Mouse (Mus musculus) T-helper 17 cell (primary cell): Measurements from ENCODE around the gene Cdiptos.

ENCODE experiments used
- in situ Hi-C, 2 experiments: fragments of 300-600 bp; cut with MboI, MseI; formaldehyde crosslinking; loops; 1 replicate in 1 of 2; 2 replicates in 1 of 2; pipeline ENCODE4 v1.15.1; 2025; ENCODE audit warnings: high pct_unique_total_duplicates in 2 of 2

Gene Cdiptos

GRCm38 (mm10) chr7:126975950-126976866 lies at the start of gene Cdiptos:
TSS of gene Cdiptos (minus strand) at chr7:126976098.
- in situ Hi-C loops = no loop called here

DNA sequence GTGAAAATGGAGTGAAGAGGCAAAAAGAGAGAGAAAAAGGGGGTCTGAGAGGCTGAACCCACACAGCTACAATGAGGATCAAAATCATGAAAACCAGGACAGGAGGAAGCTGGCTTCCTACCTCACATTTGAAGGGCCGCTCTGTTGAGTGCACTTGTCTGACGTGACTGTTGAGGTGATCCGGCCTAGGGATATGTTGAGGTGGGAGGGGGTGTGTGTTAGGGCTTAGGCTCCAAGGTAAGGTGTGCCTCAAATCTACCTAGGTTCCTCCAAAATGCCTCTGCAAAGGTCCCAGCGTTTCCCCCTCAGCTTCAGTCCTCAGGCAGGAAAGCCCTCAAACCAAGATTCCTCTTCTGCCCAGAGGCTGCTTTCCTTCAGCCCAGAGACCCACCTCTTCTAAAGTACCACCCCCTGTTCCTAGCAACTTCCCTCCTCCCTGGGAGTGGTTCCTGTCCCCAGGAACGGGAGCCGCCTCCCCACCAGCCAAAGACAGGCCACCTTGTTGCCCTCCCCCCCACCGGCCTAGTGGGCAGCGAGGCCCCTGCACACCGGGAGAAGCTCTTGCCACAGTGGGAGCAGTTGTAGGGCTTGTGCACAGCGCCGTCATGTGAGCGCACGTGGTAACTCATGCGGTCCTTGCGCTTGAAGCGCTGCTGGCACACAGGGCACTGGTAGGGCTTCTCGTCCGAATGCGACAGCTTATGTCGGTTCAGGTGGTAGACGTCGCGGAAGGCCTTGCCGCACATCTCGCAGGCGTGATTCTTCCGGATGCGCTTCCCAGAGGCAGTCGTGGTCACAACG lies 49.1 kb upstream of the Cdiptos start:
- in situ Hi-C loops = loop anchor here (5.0 to 10.0 kb wide), 3 partner anchors 67 to 1420 kb away; partner anchors contain the start of genes AI467606 (in 1 of the 2), Cd2bp2 (in 1 of the 2) and Il21r (in 1 of the 2)

- in situ Hi-C loops = loop anchor here (5.0 to 10.0 kb wide), 3 partner anchors 68 to 1419 kb away; partner anchors contain the start of genes AI467606 (in 1 of the 2), Cd2bp2 (in 1 of the 2) and Il21r (in 1 of the 2)
Observed at GRCm38 (mm10) chr7:127023896-127024690, 48.2 kb upstream of the Cdiptos start.

DNA sequence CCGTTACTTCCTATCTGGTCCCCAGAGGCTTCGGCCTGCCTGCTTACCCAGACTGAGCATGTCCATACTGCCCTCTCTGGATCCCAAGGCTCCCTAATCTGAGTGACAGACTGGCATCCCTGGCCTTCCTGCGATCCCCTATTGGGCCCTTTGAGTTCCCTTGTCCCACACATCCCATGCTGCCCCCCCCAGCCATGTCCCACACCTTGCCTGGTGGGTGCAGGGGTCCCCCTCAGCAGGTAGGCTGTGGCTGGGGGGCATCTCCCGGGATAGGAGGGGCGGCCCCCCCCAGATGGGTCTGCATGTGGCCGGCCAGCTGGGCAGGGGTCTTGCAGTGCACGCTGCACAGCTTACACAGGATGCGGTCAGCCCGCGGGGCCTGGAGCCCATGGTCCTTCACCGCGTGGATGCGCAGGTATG lies 47.4 kb upstream of the Cdiptos start:
- in situ Hi-C loops = loop anchor here (5.0 to 10.0 kb wide), 3 partner anchors 69 to 1418 kb away; partner anchors contain the start of genes AI467606 (in 1 of the 2), Cd2bp2 (in 1 of the 2) and Il21r (in 1 of the 2)

DNA sequence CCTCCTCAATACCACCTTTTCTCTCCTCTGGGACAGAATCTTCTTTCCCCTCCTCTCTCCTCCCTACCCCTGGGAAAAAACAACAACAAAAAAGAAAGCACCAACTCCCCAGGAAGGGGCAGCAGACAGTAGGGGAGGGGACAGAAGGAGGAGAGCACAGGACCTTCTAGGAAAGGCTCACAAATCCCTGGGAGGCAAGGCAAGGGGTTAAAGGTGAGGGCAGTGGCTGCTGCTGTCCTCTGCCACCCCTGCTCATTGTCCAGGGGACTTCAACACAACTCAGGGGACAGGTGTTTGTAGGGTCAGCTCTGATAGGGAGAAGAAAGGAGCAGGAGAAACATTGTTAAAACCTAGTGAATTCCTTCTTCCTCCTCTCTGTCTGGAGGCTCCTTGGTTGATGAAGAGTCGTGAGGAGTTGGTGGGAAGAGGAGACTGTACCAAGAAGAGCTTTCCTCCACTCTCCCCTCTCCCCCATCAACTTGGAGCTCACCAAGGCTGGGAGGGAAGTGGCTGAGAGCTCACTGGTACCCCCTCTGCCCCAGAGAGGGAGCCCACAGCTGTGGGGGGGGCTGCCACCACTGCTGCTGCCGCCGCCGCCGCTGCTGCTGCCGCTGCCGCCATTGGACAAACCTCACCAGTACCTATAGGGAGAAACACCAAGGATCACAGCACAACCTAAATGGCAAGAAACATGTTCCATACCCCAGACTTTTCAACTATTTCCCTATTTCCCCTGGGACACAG lies 46.8 kb upstream of the Cdiptos start:
- in situ Hi-C loops = loop anchor here (5.0 to 10.0 kb wide), 3 partner anchors 70 to 1418 kb away; partner anchors contain the start of genes AI467606 (in 1 of the 2), Cd2bp2 (in 1 of the 2) and Il21r (in 1 of the 2)

- in situ Hi-C loops = loop anchor here (5.0 to 10.0 kb wide), 3 partner anchors 70 to 1417 kb away; partner anchors contain the start of genes AI467606 (in 1 of the 2), Cd2bp2 (in 1 of the 2) and Il21r (in 1 of the 2)
Observed at GRCm38 (mm10) chr7:127021563-127022527, 45.9 kb upstream of the Cdiptos start.

DNA sequence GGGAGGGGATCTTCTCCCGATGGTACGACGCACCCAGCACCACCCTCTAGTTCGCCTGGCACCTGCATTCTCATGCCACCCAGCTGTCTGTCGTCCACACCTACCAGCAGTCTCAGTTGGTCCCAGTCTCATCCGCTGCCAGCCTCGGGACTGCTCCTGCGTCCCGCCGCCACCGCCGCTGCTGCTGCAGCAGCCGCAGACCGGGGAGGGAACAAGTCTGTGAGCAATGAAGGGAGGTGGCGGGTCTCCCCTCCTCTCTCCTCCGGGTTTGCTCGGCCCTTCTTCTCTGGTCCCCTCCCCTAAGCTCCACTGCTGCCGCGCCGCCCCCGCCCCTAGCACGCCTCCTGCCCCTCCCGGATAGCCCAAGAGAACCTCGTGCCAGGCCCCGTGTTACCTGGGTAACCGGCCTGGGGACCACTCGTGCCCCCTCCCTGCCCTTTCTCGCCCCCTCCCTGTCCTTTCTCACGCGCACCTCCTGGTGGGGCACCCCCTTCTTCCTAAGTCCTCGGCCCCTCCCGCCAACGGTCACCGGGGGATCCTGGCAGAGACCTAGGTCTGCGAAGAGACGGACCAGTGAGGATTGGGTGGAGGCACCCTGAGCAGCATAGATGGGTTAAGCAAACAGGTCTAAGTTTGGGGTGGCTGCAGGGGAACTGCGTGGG lies 45.1 kb upstream of the Cdiptos start, which contains the start of the genes Gm42742 and Prrt2:
TSS of gene Gm42742 (minus strand) at position 197 of the 662 bp plus-strand sequence.
TSS of gene Prrt2 (minus strand) at position 311 of the 662 bp plus-strand sequence.
- in situ Hi-C loops = loop anchor here (5.0 to 10.0 kb wide), 3 partner anchors 71 to 1416 kb away; partner anchors contain the start of genes AI467606 (in 1 of the 2), Cd2bp2 (in 1 of the 2) and Il21r (in 1 of the 2)

- in situ Hi-C loops = loop anchor here (5.0 to 10.0 kb wide), 3 partner anchors 72 to 1416 kb away; partner anchors contain the start of genes AI467606 (in 1 of the 2), Cd2bp2 (in 1 of the 2) and Il21r (in 1 of the 2)
Observed at GRCm38 (mm10) chr7:127020491-127020890, 44.6 kb upstream of the Cdiptos start.

- in situ Hi-C loops = loop anchor here (5.0 to 10.0 kb wide), 3 partner anchors 72 to 1415 kb away; partner anchors contain the start of genes AI467606 (in 1 of the 2), Cd2bp2 (in 1 of the 2) and Il21r (in 1 of the 2)
Observed at GRCm38 (mm10) chr7:127020031-127020430, 44.1 kb upstream of the Cdiptos start.

- in situ Hi-C loops = no loop called here
Observed at GRCm38 (mm10) chr7:127019306-127019960, 43.5 kb upstream of the Cdiptos start.

- in situ Hi-C loops = no loop called here
Observed at GRCm38 (mm10) chr7:127018416-127019305, 42.8 kb upstream of the Cdiptos start.

DNA sequence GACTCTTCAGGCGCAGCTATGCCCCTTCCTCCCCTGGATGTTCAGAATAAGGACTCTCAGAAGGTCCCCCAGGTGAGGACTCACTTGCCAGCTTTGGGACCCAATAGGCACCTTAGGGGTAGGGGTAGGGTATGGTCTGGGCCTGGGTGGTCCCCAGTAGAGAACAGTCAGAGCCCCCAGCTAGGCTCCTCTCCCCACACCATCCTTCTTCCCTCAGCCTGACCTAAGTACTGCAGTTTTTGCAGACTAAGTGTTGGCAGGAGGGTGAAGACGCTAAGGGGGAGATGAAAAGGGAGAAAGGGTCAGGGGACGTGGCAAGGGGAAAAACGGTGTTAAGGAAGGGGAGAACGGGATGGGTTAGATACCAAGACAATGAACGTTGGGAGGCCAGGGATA lies 42.0 kb upstream of the Cdiptos start:
- in situ Hi-C loops = no loop called here

DNA sequence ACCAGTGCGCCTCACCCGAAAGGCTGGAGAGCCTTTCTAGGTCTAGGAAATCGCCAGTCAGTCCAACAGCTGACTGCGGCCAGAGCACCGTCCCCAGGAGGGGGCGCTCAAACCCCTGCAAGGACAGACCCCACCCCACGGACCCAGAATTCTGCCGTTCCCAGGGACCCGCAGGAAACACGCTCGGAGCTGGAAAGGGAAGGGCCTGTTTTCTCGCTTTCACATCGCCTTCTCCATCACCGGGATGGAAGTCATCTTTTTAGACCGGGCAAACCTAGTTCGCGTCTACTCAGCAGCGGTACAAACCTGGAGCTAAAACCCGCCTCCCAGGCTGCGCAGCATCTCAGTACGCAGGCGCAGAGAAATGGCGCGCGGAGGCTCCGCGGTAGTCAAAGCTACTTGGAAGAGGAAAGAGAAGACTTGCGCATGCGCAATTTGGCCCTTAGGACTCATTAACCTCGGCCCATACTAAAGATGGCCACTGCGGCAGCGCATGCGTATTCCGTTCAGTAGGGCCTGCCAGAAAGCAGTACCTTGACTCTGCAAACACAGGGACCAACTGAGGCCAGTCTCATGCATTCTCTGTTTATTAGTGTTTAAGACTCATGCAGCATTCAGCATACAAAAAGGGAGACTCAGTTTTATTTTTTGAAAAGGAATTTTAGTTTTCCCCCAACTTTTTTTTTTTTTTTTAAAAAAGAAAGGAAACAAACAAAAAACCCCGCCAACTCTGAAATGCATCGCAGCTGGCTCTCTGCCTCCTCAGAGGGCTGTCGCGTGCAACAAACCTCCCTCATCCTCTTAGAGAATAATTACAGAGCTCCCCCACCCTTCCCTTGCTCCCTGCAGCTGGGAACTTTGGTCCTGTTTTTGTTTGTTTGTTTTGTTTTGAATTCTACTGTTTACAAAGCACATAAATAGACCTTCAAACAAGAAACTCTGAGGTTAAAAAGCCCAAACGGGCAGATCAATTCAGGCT lies 41.4 kb upstream of the Cdiptos start, which contains the start of gene Pagr1a:
TSS of gene Pagr1a (minus strand) at position 382 of the 979 bp plus-strand sequence.
- in situ Hi-C loops = no loop called here

GRCm38 (mm10) chr7:127016486-127016938 lies 40.6 kb upstream of the Cdiptos start:
- in situ Hi-C loops = no loop called here

- in situ Hi-C loops = no loop called here
Observed at GRCm38 (mm10) chr7:127016481-127016485, 40.4 kb upstream of the Cdiptos start, which contains the start of gene Pagr1b. TSS of gene Pagr1b (minus strand) at chr7:127016484.
